Mouse (Mus musculus) hindbrain, embryonic 16.5 days (tissue): Measurements from ENCODE around the gene Pum2. TPM values are rescaled to one million over a fixed set of nuclear protein-coding genes. Genes with fewer than 3 reads are reported as not detected.

ENCODE experiments used
- ATAC-seq: fragments of 200-750 bp; cut with Nextera tagmentation; 2 replicates; pipeline ENCODE4 v1.8.0; 2017; ENCODE audit warnings: moderate TSS enrichment, moderate library complexity
- H3K27ac ChIP-seq: fragments of 300-500 bp; sonication (generic); 2 replicates; pipeline ENCODE4 v1.5.1; 2014; ENCODE audit warnings: low read depth, mild to moderate bottlenecking, control low read depth, low read length, moderate library complexity
- H3K27me3 ChIP-seq: fragments of 300-500 bp; sonication (generic); replicated peaks from 2 replicates; pipeline ENCODE4 v1.6.1; 2014; ENCODE audit warnings: low read length; ENCODE audit not compliant: control insufficient read depth, insufficient read depth
- H3K36me3 ChIP-seq: fragments of 300-500 bp; sonication (generic); 2 replicates; pipeline ENCODE4 v1.6.1; 2014; ENCODE audit warnings: mild to moderate bottlenecking, low read length, moderate library complexity, mixed read lengths; ENCODE audit not compliant: control insufficient read depth, insufficient read depth
- H3K4me1 ChIP-seq: fragments of 300-500 bp; sonication (generic); 2 replicates; pipeline ENCODE4 v1.6.1; 2014; ENCODE audit warnings: low read depth, low read length; ENCODE audit not compliant: control insufficient read depth, insufficient read depth
- H3K4me2 ChIP-seq: fragments of 300-500 bp; sonication (generic); 2 replicates; pipeline ENCODE4 v1.6.1; 2014; ENCODE audit warnings: mild to moderate bottlenecking, low read length, control low read depth, moderate library complexity
- H3K4me3 ChIP-seq: fragments of 300-500 bp; sonication (generic); 2 replicates; pipeline ENCODE4 v1.5.1; 2014; ENCODE audit warnings: mild to moderate bottlenecking, low read length, control low read depth, moderate library complexity
- H3K9ac ChIP-seq: fragments of 300-500 bp; sonication (generic); 2 replicates; pipeline ENCODE4 v1.6.1; 2014; ENCODE audit warnings: low read depth, mild to moderate bottlenecking, control low read depth, low read length, moderate library complexity
- H3K9me3 ChIP-seq: fragments of 300-500 bp; sonication (generic); 2 replicates; pipeline ENCODE4 v1.6.1; 2014; ENCODE audit warnings: mild to moderate bottlenecking, low read length, moderate library complexity; ENCODE audit not compliant: control insufficient read depth
- WGBS: fragments of 180-500 bp; shearing (Covaris S2); extraction: QIAGEN DNeasy Blood & Tissue Kit; methylation state at CpG from one replicate; pipeline ENCODE4 v1.1.7; 2014; 5-methylcytosine and 5-hydroxymethylcytosine counted together
- polyA plus RNA-seq: library from polyadenylated mRNA; unstranded; fragments of >200 nt; fragmentation: Nextera tagmentation; extraction: Ambion mirVana; gene quantifications from 2 replicates; pipeline ENCODE4 v1.2.1, GENCODE M21; 2015

Gene Pum2
- polyA plus RNA-seq, 1 experiment from 2014 or later: 41.3 TPM

- Histone ChIP-seq H3K4me2 (no peak overlapping the region), H3K36me3 (peaks cover 17% of the 10 kb centered on the region), H3K9me3 (no peaks in the 10 kb centered on the region), H3K9ac (no peak overlapping the region), H3K4me3 (no peak overlapping the region), H3K27me3 (no peaks in the 10 kb centered on the region), H3K27ac (no peak overlapping the region), H3K4me1 (no peaks in the 10 kb centered on the region)
- no peak for ATAC-seq
- 58% methylated on average over 1 of the region's 1 CpGs for WGBS
Observed at GRCm38 (mm10) chr12:8726890-8727289, 53.0 kb downstream of the Pum2 start.

GRCm38 (mm10) chr12:8728739-8729138, 54.8 kb downstream of the Pum2 start:
- Histone ChIP-seq H3K9ac (no peak overlapping the region), H3K36me3 (peaks cover 12% of the 10 kb centered on the region), H3K9me3 (no peaks in the 10 kb centered on the region), H3K27me3 (no peaks in the 10 kb centered on the region), H3K27ac (no peak overlapping the region), H3K4me3 (no peak overlapping the region), H3K4me2 (no peak overlapping the region), H3K4me1 (no peaks in the 10 kb centered on the region)
- ATAC-seq: no peak
- 85% methylated on average over 2 of the region's 2 CpGs for WGBS

GRCm38 (mm10) chr12:8753654-8754053, 79.7 kb downstream of the Pum2 start:
- H3K36me3 ChIP-seq: peaks cover 10% of the 10 kb centered on the region
- ATAC-seq: no peak
- no peak overlapping the region for H3K27ac ChIP-seq
- no peaks in the 10 kb centered on the region for H3K9me3 ChIP-seq
- WGBS: 96% methylated on average over 2 of the region's 2 CpGs
- no peak overlapping the region for H3K4me2 ChIP-seq
- no peaks in the 10 kb centered on the region for H3K4me1 ChIP-seq
- no peak overlapping the region for H3K9ac ChIP-seq
- no peaks in the 10 kb centered on the region for H3K27me3 ChIP-seq
- no peak overlapping the region for H3K4me3 ChIP-seq

- no peaks in the 10 kb centered on the region for H3K4me1 ChIP-seq
- no peaks in the 10 kb centered on the region for H3K27me3 ChIP-seq
- ATAC-seq: no peak
- WGBS: 87% methylated on average over 4 of the region's 4 CpGs
- peaks cover 5% of the 10 kb centered on the region for H3K36me3 ChIP-seq
- no peak overlapping the region for H3K9ac ChIP-seq
- H3K9me3 ChIP-seq: no peaks in the 10 kb centered on the region
- no peak overlapping the region for H3K4me2 ChIP-seq
- no peak overlapping the region for H3K4me3 ChIP-seq
- no peak overlapping the region for H3K27ac ChIP-seq
Observed at GRCm38 (mm10) chr12:8754116-8754515, 80.2 kb downstream of the Pum2 start.

GRCm38 (mm10) chr12:8758029-8758428, 84.1 kb downstream of the Pum2 start:
- Histone ChIP-seq H3K36me3 (peaks cover 4% of the 10 kb centered on the region; the same call in 1 of the 2 replicates), H3K4me2 (no peak overlapping the region), H3K9ac (no peak overlapping the region), H3K27ac (no peak overlapping the region), H3K9me3 (no peaks in the 10 kb centered on the region), H3K4me3 (no peak overlapping the region), H3K27me3 (no peaks in the 10 kb centered on the region), H3K4me1 (no peaks in the 10 kb centered on the region)
- 100% methylated on average over 3 of the region's 3 CpGs for WGBS
- ATAC-seq: no peak

GRCm38 (mm10) chr12:8759115-8759514, 85.2 kb downstream of the Pum2 start:
- Histone ChIP-seq H3K4me3 (no peak overlapping the region), H3K4me2 (no peak overlapping the region), H3K4me1 (no peaks in the 10 kb centered on the region), H3K36me3 (0 out of 2 replicates have a peak, but pooled peaks cover 2% of the 10 kb centered on the region), H3K27ac (no peak overlapping the region), H3K9me3 (no peaks in the 10 kb centered on the region), H3K27me3 (no peaks in the 10 kb centered on the region), H3K9ac (no peak overlapping the region)
- WGBS: 75% methylated on average over 4 of the region's 4 CpGs
- no peak for ATAC-seq

- H3K4me2 ChIP-seq: no peak overlapping the region
- no peaks in the 10 kb centered on the region for H3K9me3 ChIP-seq
- no peak overlapping the region for H3K9ac ChIP-seq
- no peak for ATAC-seq
- no peak overlapping the region for H3K4me3 ChIP-seq
- WGBS: 69% methylated on average over 6 of the region's 6 CpGs
- H3K27ac ChIP-seq: no peak overlapping the region
- H3K4me1 ChIP-seq: no peaks in the 10 kb centered on the region
- 0 out of 2 replicates have a peak, but pooled peaks cover 2% of the 10 kb centered on the region for H3K36me3 ChIP-seq
- H3K27me3 ChIP-seq: no peaks in the 10 kb centered on the region
Observed at GRCm38 (mm10) chr12:8759779-8760178, 85.8 kb downstream of the Pum2 start.

- Histone ChIP-seq H3K27ac (no peak overlapping the region), H3K4me1 (no peaks in the 10 kb centered on the region), H3K4me2 (no peak overlapping the region), H3K27me3 (no peaks in the 10 kb centered on the region), H3K9me3 (no peaks in the 10 kb centered on the region), H3K36me3 (0 out of 2 replicates have a peak, but pooled peaks cover 2% of the 10 kb centered on the region), H3K4me3 (no peak overlapping the region), H3K9ac (no peak overlapping the region)
- 86% methylated on average over 6 of the region's 6 CpGs for WGBS
- no peak for ATAC-seq
Observed at GRCm38 (mm10) chr12:8760561-8760960, 86.6 kb downstream of the Pum2 start.

GRCm38 (mm10) chr12:8761058-8761457, 87.1 kb downstream of the Pum2 start:
- no peak overlapping the region for H3K27ac ChIP-seq
- ATAC-seq: no peak
- H3K9ac ChIP-seq: no peak overlapping the region
- H3K4me2 ChIP-seq: no peak overlapping the region
- H3K4me1 ChIP-seq: no peaks in the 10 kb centered on the region
- H3K9me3 ChIP-seq: no peaks in the 10 kb centered on the region
- 79% methylated on average over 7 of the region's 7 CpGs for WGBS
- H3K36me3 ChIP-seq: 0 out of 2 replicates have a peak, but pooled peaks cover 2% of the 10 kb centered on the region
- no peak overlapping the region for H3K4me3 ChIP-seq
- H3K27me3 ChIP-seq: no peaks in the 10 kb centered on the region

GRCm38 (mm10) chr12:8762667-8763066, 88.7 kb downstream of the Pum2 start:
- Histone ChIP-seq H3K4me3 (no peak overlapping the region), H3K36me3 (0 out of 2 replicates have a peak, but pooled peaks cover 1% of the 10 kb centered on the region), H3K9me3 (no peaks in the 10 kb centered on the region), H3K27me3 (no peaks in the 10 kb centered on the region), H3K27ac (no peak overlapping the region), H3K4me1 (no peaks in the 10 kb centered on the region), H3K4me2 (no peak overlapping the region), H3K9ac (no peak overlapping the region)
- no peak for ATAC-seq
- WGBS: 81% methylated on average over 2 of the region's 2 CpGs
